Mouse (Mus musculus) liver, embryonic 15.5 days (tissue): ENCODE data around the gene Plcl2. TPM values are rescaled to one million over a fixed set of nuclear protein-coding genes. Genes with fewer than 3 reads are reported as not detected.

ENCODE experiments used
- ATAC-seq: fragments of 200-750 bp; cut with Nextera tagmentation; 2 replicates; pipeline ENCODE4 v1.8.0; 2017; ENCODE audit warnings: moderate number of reproducible peaks, mild to moderate bottlenecking, moderate library complexity; ENCODE audit not compliant: insufficient read depth
- H3K27ac ChIP-seq: fragments of 300-500 bp; sonication (generic); replicated peaks from 2 replicates; pipeline ENCODE4 v1.5.1; 2015; ENCODE audit warnings: mild to moderate bottlenecking, inconsistent platforms
- H3K27me3 ChIP-seq: fragments of 300-500 bp; sonication (generic); 2 replicates; pipeline ENCODE4 v1.6.1; 2015; ENCODE audit warnings: mild to moderate bottlenecking, inconsistent platforms
- H3K36me3 ChIP-seq: fragments of 300-500 bp; sonication (generic); replicated peaks from 2 replicates; pipeline ENCODE4 v1.6.1; 2015; ENCODE audit warnings: moderate library complexity, mild to moderate bottlenecking, inconsistent platforms
- H3K4me1 ChIP-seq: fragments of 300-500 bp; sonication (generic); replicated peaks from 2 replicates; pipeline ENCODE4 v1.6.1; 2015; ENCODE audit warnings: inconsistent platforms
- H3K4me2 ChIP-seq: fragments of 300-500 bp; sonication (generic); 2 replicates; pipeline ENCODE4 v1.6.1; 2015; ENCODE audit warnings: moderate library complexity, mild to moderate bottlenecking, inconsistent platforms
- H3K4me3 ChIP-seq: fragments of 300-500 bp; sonication (generic); replicated peaks from 2 replicates; pipeline ENCODE4 v1.5.1; 2015; ENCODE audit warnings: mild to moderate bottlenecking, inconsistent platforms
- H3K9ac ChIP-seq: fragments of 300-500 bp; sonication (generic); 2 replicates; pipeline ENCODE4 v1.6.1; 2015; ENCODE audit warnings: moderate library complexity, mild to moderate bottlenecking, inconsistent platforms
- H3K9me3 ChIP-seq: fragments of 300-500 bp; sonication (generic); replicated peaks from 2 replicates; pipeline ENCODE4 v1.6.1; 2016; ENCODE audit warnings: inconsistent platforms
- WGBS: fragments of 180-500 bp; shearing (Covaris S2); methylation state at CpG from one replicate; pipeline ENCODE4 v1.1.7; 2015; ENCODE audit warnings: mixed read lengths; ENCODE audit not compliant: insufficient replicate concordance; 5-methylcytosine and 5-hydroxymethylcytosine counted together
- polyA plus RNA-seq: library from polyadenylated mRNA; unstranded; fragments of >200 nt; fragmentation: Nextera tagmentation; extraction: Ambion mirVana; gene quantifications from 2 replicates; pipeline ENCODE4 v1.2.1, GENCODE M21; 2015

The Plcl2 gene
- polyA plus RNA-seq, 1 experiment from 2014 or later, result 1.6 TPM

GRCm38 (mm10) chr17:50484981-50485380 lies 24.2 kb upstream of the Plcl2 start:
- Histone ChIP-seq H3K4me3 (no peak overlapping the region), H3K36me3 (no peaks in the 10 kb centered on the region), H3K4me2 (no peak overlapping the region), H3K9ac (no peak overlapping the region), H3K27me3 (no peaks in the 10 kb centered on the region), H3K9me3 (no peaks in the 10 kb centered on the region), H3K27ac (no peak overlapping the region), H3K4me1 (no peaks in the 10 kb centered on the region)
- 53% methylated on average over 5 of the region's 5 CpGs for WGBS
- no peak for ATAC-seq

GRCm38 (mm10) chr17:50487058-50487618 lies 22.1 kb upstream of the Plcl2 start:
- no peaks in the 10 kb centered on the region for H3K27me3 ChIP-seq
- H3K9me3 ChIP-seq, result no peaks in the 10 kb centered on the region
- H3K4me3 ChIP-seq, result no peak overlapping the region
- H3K9ac ChIP-seq, result no peak overlapping the region
- no peak for ATAC-seq
- H3K4me1 ChIP-seq, result no peaks in the 10 kb centered on the region
- H3K36me3 ChIP-seq, result no peaks in the 10 kb centered on the region
- WGBS, result 86% methylated on average over 1 of the region's 1 CpGs
- H3K27ac ChIP-seq, result no peak overlapping the region
- H3K4me2 ChIP-seq, result no peak overlapping the region

- H3K9me3 ChIP-seq, result no peaks in the 10 kb centered on the region
- H3K36me3 ChIP-seq, result no peaks in the 10 kb centered on the region
- no peaks in the 10 kb centered on the region for H3K4me1 ChIP-seq
- WGBS, result 75% methylated on average over 3 of the region's 3 CpGs
- H3K27me3 ChIP-seq, result no peaks in the 10 kb centered on the region
- H3K27ac ChIP-seq, result no peak overlapping the region
- H3K4me3 ChIP-seq, result no peak overlapping the region
- no peak overlapping the region for H3K9ac ChIP-seq
- H3K4me2 ChIP-seq, result no peak overlapping the region
- ATAC-seq, result no peak
Measured at GRCm38 (mm10) chr17:50487670-50488069, 21.5 kb upstream of the Plcl2 start.

GRCm38 (mm10) chr17:50488406-50488805 lies 20.8 kb upstream of the Plcl2 start:
- Histone ChIP-seq H3K4me1 (no peaks in the 10 kb centered on the region), H3K9ac (no peak overlapping the region), H3K4me2 (no peak overlapping the region), H3K4me3 (no peak overlapping the region), H3K36me3 (no peaks in the 10 kb centered on the region), H3K27ac (no peak overlapping the region), H3K27me3 (no peaks in the 10 kb centered on the region), H3K9me3 (no peaks in the 10 kb centered on the region)
- 55% methylated on average over 3 of the region's 3 CpGs for WGBS
- no peak for ATAC-seq

GRCm38 (mm10) chr17:50488895-50489294 lies 20.3 kb upstream of the Plcl2 start:
- H3K9me3 ChIP-seq, result no peaks in the 10 kb centered on the region
- H3K27me3 ChIP-seq, result no peaks in the 10 kb centered on the region
- no peaks in the 10 kb centered on the region for H3K4me1 ChIP-seq
- 67% methylated on average over 2 of the region's 2 CpGs for WGBS
- H3K4me3 ChIP-seq, result no peak overlapping the region
- ATAC-seq, result no peak
- no peak overlapping the region for H3K9ac ChIP-seq
- no peak overlapping the region for H3K4me2 ChIP-seq
- no peak overlapping the region for H3K27ac ChIP-seq
- no peaks in the 10 kb centered on the region for H3K36me3 ChIP-seq

- ATAC-seq, result no peak
- no peaks in the 10 kb centered on the region for H3K4me1 ChIP-seq
- no peak overlapping the region for H3K9ac ChIP-seq
- H3K4me3 ChIP-seq, result no peak overlapping the region
- H3K27me3 ChIP-seq, result no peaks in the 10 kb centered on the region
- H3K36me3 ChIP-seq, result no peaks in the 10 kb centered on the region
- H3K27ac ChIP-seq, result no peak overlapping the region
- H3K4me2 ChIP-seq, result no peak overlapping the region
- WGBS, result 59% methylated on average over 11 of the region's 11 CpGs
- no peaks in the 10 kb centered on the region for H3K9me3 ChIP-seq
Measured at GRCm38 (mm10) chr17:50490644-50491430, 18.4 kb upstream of the Plcl2 start.

GRCm38 (mm10) chr17:50491496-50491895 lies 17.7 kb upstream of the Plcl2 start:
- no peaks in the 10 kb centered on the region for H3K4me1 ChIP-seq
- no peak overlapping the region for H3K4me3 ChIP-seq
- H3K27me3 ChIP-seq, result no peaks in the 10 kb centered on the region
- H3K9ac ChIP-seq, result no peak overlapping the region
- no peak overlapping the region for H3K27ac ChIP-seq
- no peak overlapping the region for H3K4me2 ChIP-seq
- H3K36me3 ChIP-seq, result no peaks in the 10 kb centered on the region
- WGBS, result 62% methylated on average over 3 of the region's 3 CpGs
- ATAC-seq, result no peak
- no peaks in the 10 kb centered on the region for H3K9me3 ChIP-seq

GRCm38 (mm10) chr17:50495216-50495889 lies 13.8 kb upstream of the Plcl2 start:
- Histone ChIP-seq H3K4me1 (no peaks in the 10 kb centered on the region), H3K27me3 (no peaks in the 10 kb centered on the region), H3K4me2 (no peak overlapping the region), H3K36me3 (no peaks in the 10 kb centered on the region), H3K27ac (no peak overlapping the region), H3K9me3 (no peaks in the 10 kb centered on the region), H3K4me3 (no peak overlapping the region), H3K9ac (no peak overlapping the region)
- WGBS, result 54% methylated on average over 10 of the region's 10 CpGs
- ATAC-seq, result no peak

- H3K27me3 ChIP-seq, result no peaks in the 10 kb centered on the region
- H3K36me3 ChIP-seq, result no peaks in the 10 kb centered on the region
- WGBS, result 65% methylated on average over 7 of the region's 7 CpGs
- no peak overlapping the region for H3K4me3 ChIP-seq
- no peak overlapping the region for H3K9ac ChIP-seq
- ATAC-seq, result no peak
- H3K4me2 ChIP-seq, result no peak overlapping the region
- H3K27ac ChIP-seq, result no peak overlapping the region
- H3K4me1 ChIP-seq, result no peaks in the 10 kb centered on the region
- no peaks in the 10 kb centered on the region for H3K9me3 ChIP-seq
Measured at GRCm38 (mm10) chr17:50498062-50498697, 11.0 kb upstream of the Plcl2 start.

GRCm38 (mm10) chr17:50499091-50499790 lies 10.0 kb upstream of the Plcl2 start:
- Histone ChIP-seq H3K9ac (no peak overlapping the region), H3K9me3 (no peaks in the 10 kb centered on the region), H3K27me3 (no peaks in the 10 kb centered on the region), H3K36me3 (no peaks in the 10 kb centered on the region), H3K4me2 (no peak overlapping the region), H3K27ac (no peak overlapping the region), H3K4me3 (no peak overlapping the region), H3K4me1 (no peaks in the 10 kb centered on the region)
- ATAC-seq, result no peak
- 51% methylated on average over 16 of the region's 16 CpGs for WGBS

- no peaks in the 10 kb centered on the region for H3K36me3 ChIP-seq
- no peak overlapping the region for H3K27ac ChIP-seq
- no peaks in the 10 kb centered on the region for H3K4me1 ChIP-seq
- H3K9me3 ChIP-seq, result no peaks in the 10 kb centered on the region
- H3K4me3 ChIP-seq, result no peak overlapping the region
- no peak for ATAC-seq
- WGBS, result 58% methylated on average over 6 of the region's 6 CpGs
- no peak overlapping the region for H3K9ac ChIP-seq
- no peaks in the 10 kb centered on the region for H3K27me3 ChIP-seq
- H3K4me2 ChIP-seq, result no peak overlapping the region
Measured at GRCm38 (mm10) chr17:50500806-50501205, 8.4 kb upstream of the Plcl2 start.
